Mouse (Mus musculus) adrenal gland (tissue): ENCODE data around the gene Gm49355.

Experiments used
- intact Hi-C: fragments of 180-260 bp; cut with DNase I; formaldehyde crosslinking; loops from one replicate; pipeline ENCODE4 v1.15.1; 2025

The Gm49355 gene

GRCm38 (mm10) chr14:12341789-12342457 lies 58.1 kb downstream of the Gm49355 start:
- intact Hi-C loops, result no loop called here

GRCm38 (mm10) chr14:12342458-12343131 lies 58.8 kb downstream of the Gm49355 start:
- intact Hi-C loops, result no loop called here

GRCm38 (mm10) chr14:12343451-12343941 lies 59.7 kb downstream of the Gm49355 start:
- intact Hi-C loops, result no loop called here

GRCm38 (mm10) chr14:12344061-12344745 lies 60.4 kb downstream of the Gm49355 start:
- intact Hi-C loops, result no loop called here

DNA sequence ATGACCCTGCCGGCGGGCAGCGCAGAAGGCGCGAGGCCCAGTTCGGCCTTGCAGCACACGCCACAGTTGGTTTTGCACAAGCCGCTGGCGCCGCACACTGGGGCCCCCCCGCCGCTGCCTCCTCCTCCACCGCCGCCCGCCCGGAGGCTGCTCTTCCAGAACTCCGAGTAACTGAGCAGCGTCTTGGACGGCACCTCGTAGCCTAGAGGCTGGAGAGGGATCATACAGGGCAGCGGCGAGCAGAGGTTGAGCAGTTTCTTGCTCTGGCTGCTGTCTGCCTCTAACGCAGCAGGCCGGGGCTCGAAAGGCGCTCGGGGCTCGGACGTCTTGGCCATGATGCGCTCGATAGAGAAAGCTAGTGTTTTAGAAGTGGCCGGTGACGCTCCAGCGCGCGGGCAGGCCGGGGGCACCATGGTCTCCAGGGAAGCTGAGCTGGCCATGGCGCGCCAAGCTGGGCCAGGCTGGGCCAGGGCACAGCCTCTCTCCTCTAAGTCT lies 61.0 kb downstream of the Gm49355 start:
- intact Hi-C loops, result no loop called here

DNA sequence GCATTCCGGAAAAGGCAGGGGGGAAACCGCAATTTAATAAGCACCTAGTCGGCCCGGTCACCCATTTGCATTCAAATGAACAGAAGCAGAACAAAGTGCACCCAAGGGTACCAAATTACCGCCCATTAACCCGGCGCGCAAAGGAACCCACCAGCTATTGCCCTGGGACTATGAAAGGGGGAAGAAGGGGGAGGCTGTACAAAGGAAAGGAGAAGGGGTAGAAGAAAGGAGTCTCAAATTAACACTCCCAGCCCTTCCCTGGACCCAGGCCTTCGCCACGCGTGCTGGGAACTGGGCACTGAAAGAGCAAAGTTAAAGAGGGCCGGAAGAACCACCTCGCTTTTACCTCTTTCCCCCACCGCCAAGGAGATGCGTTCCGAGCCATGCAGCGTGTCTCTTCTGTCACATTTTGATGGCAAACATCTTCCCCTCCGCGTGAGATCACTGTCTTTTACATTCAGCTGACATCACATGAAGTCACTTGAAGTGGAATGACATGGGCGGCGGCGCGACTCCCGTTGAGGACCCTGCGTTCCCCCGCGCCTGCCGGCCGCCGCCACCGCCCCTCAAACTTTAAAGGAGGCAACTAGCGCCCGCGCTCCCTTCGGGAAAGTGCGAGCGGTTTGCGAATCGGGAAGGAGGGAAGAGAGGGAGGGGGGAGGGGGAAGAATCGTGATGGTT lies 61.6 kb downstream of the Gm49355 start:
- intact Hi-C loops, result no loop called here

DNA sequence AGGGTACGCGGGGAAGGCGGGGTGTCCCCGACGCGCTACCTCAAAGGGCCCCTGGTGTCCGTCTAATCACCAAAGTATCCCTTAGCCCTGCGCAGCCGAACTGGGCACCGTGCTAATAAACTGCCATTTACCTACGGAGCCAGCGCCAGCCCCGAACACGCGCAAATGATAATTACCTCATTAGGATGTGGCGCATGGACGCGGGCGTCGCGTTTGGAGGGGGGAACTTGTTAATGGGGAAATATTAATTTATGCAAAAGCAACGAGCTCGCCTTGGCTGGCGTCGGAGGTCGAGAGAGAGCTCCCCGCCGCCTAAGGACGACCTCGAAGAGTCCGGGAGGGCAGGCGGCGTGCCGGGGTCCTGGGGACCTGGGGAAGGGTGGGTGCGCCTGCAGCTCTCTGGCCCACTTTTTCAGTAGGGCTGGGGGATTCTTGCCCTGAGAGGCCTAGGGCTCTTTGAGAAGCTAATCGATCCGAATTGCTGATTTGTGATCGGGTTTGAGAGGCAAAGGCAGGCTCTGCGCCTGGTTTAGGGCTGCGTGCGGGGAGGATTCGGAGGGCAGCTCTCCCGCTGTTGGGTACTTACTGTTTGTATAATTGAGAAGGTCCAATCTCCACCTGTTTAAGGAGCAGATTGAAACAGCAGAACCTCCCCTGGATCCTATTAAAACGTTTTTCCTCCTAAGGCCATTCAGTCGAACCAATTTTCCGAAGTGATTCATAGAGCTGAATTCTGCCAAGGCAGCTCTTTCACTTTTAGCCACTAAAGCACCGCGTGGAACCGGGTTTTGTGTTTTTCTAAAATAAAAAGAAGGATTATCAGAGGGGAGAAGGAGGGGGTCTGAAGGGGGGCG lies 62.5 kb downstream of the Gm49355 start:
- intact Hi-C loops, result no loop called here

DNA sequence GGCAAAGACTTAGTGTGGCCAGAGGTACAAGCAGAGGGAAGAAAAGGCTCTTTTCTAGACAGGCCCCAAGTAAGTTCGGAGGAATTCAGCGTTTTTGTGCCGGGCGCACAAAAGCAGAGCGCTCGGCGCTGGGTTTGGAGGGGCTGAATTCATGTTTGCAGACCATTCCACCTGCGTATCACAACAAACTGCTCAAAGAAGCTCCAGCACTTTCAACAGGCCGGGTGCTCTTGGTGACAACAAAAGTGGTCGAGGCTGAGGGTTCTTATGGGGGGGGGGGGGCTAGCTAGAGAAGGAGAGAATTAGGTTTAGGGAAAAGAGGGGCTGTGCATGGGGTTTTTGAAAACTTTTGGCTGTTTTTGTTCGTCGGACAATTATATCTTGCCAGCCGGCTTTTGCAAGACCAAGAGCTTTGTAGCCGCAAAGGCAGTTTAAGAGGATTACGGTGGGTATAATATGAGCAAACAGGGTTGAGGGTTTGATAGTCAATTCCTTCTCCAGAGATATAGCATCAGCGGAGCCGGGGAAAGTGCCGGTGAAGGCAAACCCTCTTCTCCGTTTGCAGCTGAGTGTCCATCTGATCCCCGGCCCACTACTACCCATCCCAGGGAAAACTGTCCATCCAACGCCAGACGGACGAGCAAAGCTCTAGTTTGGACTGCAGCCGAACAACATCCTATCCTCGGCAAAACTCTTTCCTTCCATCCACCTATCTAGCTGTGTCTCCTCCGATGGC lies 63.3 kb downstream of the Gm49355 start:
- intact Hi-C loops, result no loop called here

GRCm38 (mm10) chr14:12348089-12348488 lies 64.3 kb downstream of the Gm49355 start, which contains the start of gene Fezf2:
TSS of gene Fezf2 (minus strand) at chr14:12348189.
- intact Hi-C loops, result loop anchor here (2.0 kb wide), 1 partner anchor 19 kb away; no protein-coding TSS in a partner anchor

GRCm38 (mm10) chr14:12349334-12350090 lies 65.7 kb downstream of the Gm49355 start:
- intact Hi-C loops, result loop anchor here (2.0 kb wide), 1 partner anchor 21 kb away; no protein-coding TSS in a partner anchor

- intact Hi-C loops, result no loop called here
Observed at GRCm38 (mm10) chr14:12350271-12350916, 66.6 kb downstream of the Gm49355 start.
